Mouse (Mus musculus) midbrain, embryonic 11.5 days (tissue): ENCODE measurements around the gene Fam227a. TPM values are rescaled to one million over a fixed set of nuclear protein-coding genes. Genes with fewer than 3 reads are reported as not detected.
A peak's percentile ranks its signal among the peaks of the same experiment; 100 is the strongest.

Source experiments
- ATAC-seq: fragments of 200-750 bp; cut with Nextera tagmentation; 2 replicates; pipeline ENCODE4 v1.8.0; 2017; ENCODE audit warnings: moderate TSS enrichment, moderate library complexity; ENCODE audit not compliant: low FRiP score
- DNase-seq: peaks from one replicate; pipeline ENCODE4 v3.0.0; 2015; ENCODE audit warnings: low spot score; ENCODE audit errors: missing footprints
- H3K27ac ChIP-seq: fragments of 300-500 bp; sonication (generic); 2 replicates; pipeline ENCODE4 v1.5.1; 2014; ENCODE audit warnings: low read depth, low read length
- H3K27me3 ChIP-seq: fragments of 300-500 bp; sonication (generic); 2 replicates; pipeline ENCODE4 v1.6.1; 2014; ENCODE audit warnings: mild to moderate bottlenecking, low read length, moderate library complexity, mixed read lengths; ENCODE audit not compliant: control insufficient read depth, insufficient read depth
- H3K36me3 ChIP-seq: fragments of 300-500 bp; sonication (generic); 2 replicates; pipeline ENCODE4 v1.6.1; 2014; ENCODE audit warnings: mild to moderate bottlenecking, low read length, moderate library complexity, mixed read lengths; ENCODE audit not compliant: control insufficient read depth, insufficient read depth
- H3K4me1 ChIP-seq: fragments of 300-500 bp; sonication (generic); 2 replicates; pipeline ENCODE4 v1.6.1; 2014; ENCODE audit warnings: low read length; ENCODE audit not compliant: control insufficient read depth, insufficient read depth
- H3K4me2 ChIP-seq: fragments of 300-500 bp; sonication (generic); 2 replicates; pipeline ENCODE4 v1.6.1; 2014; ENCODE audit warnings: mild to moderate bottlenecking, moderate library complexity
- H3K4me3 ChIP-seq: fragments of 300-500 bp; sonication (generic); 2 replicates; pipeline ENCODE4 v1.5.1; 2014; ENCODE audit warnings: low read depth, low read length
- H3K9ac ChIP-seq: fragments of 300-500 bp; sonication (generic); 2 replicates; pipeline ENCODE4 v1.6.1; 2014; ENCODE audit warnings: low read length
- H3K9me3 ChIP-seq: fragments of 300-500 bp; sonication (generic); 2 replicates; pipeline ENCODE4 v1.6.1; 2016; ENCODE audit warnings: low read length; ENCODE audit not compliant: control insufficient read depth
- WGBS: fragments of 180-500 bp; shearing (Covaris S2); extraction: QIAGEN DNeasy Blood & Tissue Kit; methylation state at CpG from one replicate; pipeline ENCODE4 v1.1.7; 2014; 5-methylcytosine and 5-hydroxymethylcytosine counted together
- polyA plus RNA-seq: library from polyadenylated mRNA; unstranded; fragments of >200 nt; fragmentation: Nextera tagmentation; extraction: Ambion mirVana; gene quantifications from 2 replicates; pipeline ENCODE4 v1.2.1, GENCODE M21; 2014

Fam227a gene
- polyA plus RNA-seq, 1 experiment from 2014 or later, result 3.7 TPM

DNA sequence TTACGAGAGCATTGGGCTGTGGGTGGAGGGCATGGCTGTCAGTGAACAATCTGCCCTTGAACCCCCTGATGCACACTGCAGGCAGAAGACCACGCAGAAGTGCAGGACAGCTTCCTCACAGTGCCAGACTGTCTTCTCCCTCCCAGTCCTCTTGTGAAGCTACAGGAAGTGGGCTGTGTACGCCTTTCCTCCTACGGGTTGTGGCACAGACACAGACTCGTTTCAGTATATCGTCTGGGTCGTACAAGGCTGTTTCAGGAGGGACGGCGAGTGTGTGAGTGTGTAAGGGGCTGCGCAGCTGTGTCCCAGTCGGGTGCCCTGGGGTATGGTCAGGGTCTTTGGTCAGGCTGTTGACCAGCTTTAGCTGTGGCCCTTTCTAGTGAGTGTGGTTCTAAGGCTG is 35.0 kb upstream of the Fam227a start:
- 87% methylated on average over 11 of the region's 11 CpGs for WGBS
- DNase-seq (no peak), ATAC-seq (no peak)
- no peaks in the 10 kb centered on the region for H3K27me3 ChIP-seq
- no peak overlapping the region for H3K4me3 ChIP-seq
- peaks cover 3% of the 10 kb centered on the region; the same call in 1 of the 2 replicates for H3K36me3 ChIP-seq
- no peak overlapping the region for H3K9ac ChIP-seq
- H3K27ac ChIP-seq, result no peak overlapping the region
- peaks cover 20% of the 10 kb centered on the region for H3K4me1 ChIP-seq
- no peaks in the 10 kb centered on the region for H3K9me3 ChIP-seq
- no peak overlapping the region for H3K4me2 ChIP-seq

DNA sequence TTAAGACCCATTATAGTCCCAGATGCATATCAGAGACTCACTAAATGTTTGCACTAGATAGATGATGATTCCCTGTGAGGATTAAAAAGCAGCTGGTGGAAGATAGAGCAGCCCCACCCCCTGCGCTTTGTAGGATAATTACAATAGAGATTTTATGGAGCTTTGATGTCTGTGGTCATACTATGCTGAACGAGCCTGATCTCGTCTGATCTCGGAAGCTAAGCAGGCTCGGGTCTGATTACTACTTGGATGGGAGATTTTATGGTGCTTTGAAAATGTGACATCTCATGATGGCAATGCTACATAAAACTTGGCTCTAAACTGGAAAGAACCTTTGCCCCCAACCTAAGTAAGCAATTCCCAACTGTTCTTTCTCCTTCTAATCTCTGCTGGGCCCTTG is 33.6 kb upstream of the Fam227a start:
- DNase-seq, result no peak
- Histone ChIP-seq H3K27ac (no peak overlapping the region), H3K4me3 (no peak overlapping the region), H3K27me3 (no peaks in the 10 kb centered on the region), H3K9ac (no peak overlapping the region), H3K9me3 (no peaks in the 10 kb centered on the region), H3K4me2 (0 out of 2 replicates have a peak overlapping the region, but pooled peaks have one; percentile 2), H3K4me1 (peaks cover 24% of the 10 kb centered on the region), H3K36me3 (peaks cover 3% of the 10 kb centered on the region; the same call in 1 of the 2 replicates)
- no peak for ATAC-seq
- 83% methylated on average over 5 of the region's 5 CpGs for WGBS

GRCm38 (mm10) chr15:79691023-79691508 is 32.3 kb upstream of the Fam227a start:
- no peak for DNase-seq
- Histone ChIP-seq H3K4me2 (peak overlapping the region; percentile 99), H3K27ac (peak overlapping the region; percentile 82), H3K27me3 (no peaks in the 10 kb centered on the region), H3K36me3 (peaks cover under 1% of the 10 kb centered on the region; the same call in 1 of the 2 replicates), H3K4me3 (peak overlapping the region; percentile 95), H3K9me3 (no peaks in the 10 kb centered on the region), H3K9ac (peak overlapping the region; percentile 91), H3K4me1 (peaks cover 29% of the 10 kb centered on the region)
- peak; percentile 54 for ATAC-seq
- whole genome bisulfite sequencing, result under 1% methylated on average over 50 of the region's 53 CpGs

- H3K4me2 ChIP-seq, result peak within 1 kb of the TSS; percentile 99
- ATAC-seq, result peak; percentile 96
Measured at GRCm38 (mm10) chr15:79690426-79691022, 31.8 kb upstream of the Fam227a start, which contains the start of gene Gtpbp1. Gene Gtpbp1 (plus strand): TSS chr15:79690845.

GRCm38 (mm10) chr15:79689662-79690425 is 31.1 kb upstream of the Fam227a start:
- Histone ChIP-seq H3K27ac (no peak overlapping the region), H3K36me3 (no peaks in the 10 kb centered on the region), H3K4me1 (peaks cover 41% of the 10 kb centered on the region), H3K9ac (peak overlapping the region; percentile 30; the same call in 1 of the 2 replicates), H3K9me3 (no peaks in the 10 kb centered on the region), H3K27me3 (no peaks in the 10 kb centered on the region), H3K4me2 (peak overlapping the region; percentile 51), H3K4me3 (peak overlapping the region; percentile 95)
- ATAC-seq (no peak), DNase-seq (no peak)
- 18% methylated on average over 24 of the region's 24 CpGs for WGBS

More at GRCm38 (mm10) chr15:79690426-79691022, 31.8 kb upstream of the Fam227a start, which contains the start of gene Gtpbp1:
- Histone ChIP-seq H3K9ac (peak within 1 kb of the TSS; percentile 91), H3K27me3 (no peaks in the 10 kb centered on the region), H3K9me3 (no peaks in the 10 kb centered on the region), H3K4me3 (peak within 1 kb of the TSS; percentile 95), H3K27ac (peak within 1 kb of the TSS; percentile 82), H3K36me3 (no peaks in the 10 kb centered on the region), H3K4me1 (peaks cover 34% of the 10 kb centered on the region)
- peak; percentile 98 for DNase-seq
- under 1% methylated on average over 45 of the region's 45 CpGs for WGBS

- H3K27me3 ChIP-seq, result no peaks in the 10 kb centered on the region
- peaks cover 41% of the 10 kb centered on the region for H3K4me1 ChIP-seq
- 5% methylated on average over 8 of the region's 8 CpGs for WGBS
- H3K36me3 ChIP-seq, result no peaks in the 10 kb centered on the region
- DNase-seq, result no peak
- ATAC-seq, result no peak
- peak overlapping the region; percentile 85 for H3K27ac ChIP-seq
- H3K9ac ChIP-seq, result peak overlapping the region; percentile 84
- H3K4me3 ChIP-seq, result peak overlapping the region; percentile 79
- H3K4me2 ChIP-seq, result peak overlapping the region; percentile 66
- no peaks in the 10 kb centered on the region for H3K9me3 ChIP-seq
Measured at GRCm38 (mm10) chr15:79688268-79688956, 29.7 kb upstream of the Fam227a start.

GRCm38 (mm10) chr15:79687646-79688267 is 29.0 kb upstream of the Fam227a start, which contains the start of gene Josd1:
Gene Josd1 (minus strand): TSS chr15:79687919.
- no peaks in the 10 kb centered on the region for H3K36me3 ChIP-seq
- WGBS, result under 1% methylated on average over 63 of the region's 72 CpGs
- peak within 1 kb of the TSS; percentile 84 for H3K9ac ChIP-seq
- DNase-seq, result peak; percentile 100
- peak within 1 kb of the TSS; percentile 66 for H3K4me2 ChIP-seq
- peak; percentile 61 for ATAC-seq
- no peaks in the 10 kb centered on the region for H3K27me3 ChIP-seq
- H3K4me3 ChIP-seq, result peak within 1 kb of the TSS; percentile 79
- peaks cover 40% of the 10 kb centered on the region for H3K4me1 ChIP-seq
- no peaks in the 10 kb centered on the region for H3K9me3 ChIP-seq
- H3K27ac ChIP-seq, result peak within 1 kb of the TSS; percentile 85

DNA sequence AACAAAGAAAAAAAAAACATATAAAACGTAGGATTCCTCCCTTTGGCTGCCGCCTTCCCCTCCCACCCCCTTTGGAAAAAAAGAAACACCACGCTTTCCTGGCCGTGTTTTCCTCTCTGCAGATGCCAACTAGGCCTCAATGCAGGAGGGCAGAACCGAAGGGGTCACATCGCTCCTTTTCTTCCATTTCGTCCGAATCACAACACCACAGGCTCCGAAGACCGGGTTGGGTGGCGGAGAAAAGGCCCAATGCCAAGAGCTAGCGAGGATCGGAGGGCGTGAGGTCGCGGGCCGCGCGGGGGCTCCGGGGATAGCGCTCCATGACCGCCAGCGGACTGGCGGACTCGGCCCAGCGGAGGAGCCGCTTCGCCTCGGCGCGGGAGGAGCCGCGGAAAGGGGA is 28.4 kb upstream of the Fam227a start:
- WGBS, result 0% methylated on average over 29 of the region's 33 CpGs
- Histone ChIP-seq H3K4me1 (peaks cover 36% of the 10 kb centered on the region), H3K4me3 (peak overlapping the region; percentile 79), H3K36me3 (no peaks in the 10 kb centered on the region), H3K9me3 (no peaks in the 10 kb centered on the region), H3K27me3 (no peaks in the 10 kb centered on the region), H3K9ac (peak overlapping the region; percentile 84), H3K4me2 (peak overlapping the region; percentile 66), H3K27ac (peak overlapping the region; percentile 17; the same call in 1 of the 2 replicates)
- ATAC-seq, result no peak
- DNase-seq, result peak; percentile 96
